Mouse (Mus musculus) thymus, adult 2 months (tissue): Measurements from ENCODE around the gene Pou1f1.

Experiments used
- CTCF ChIP-seq: fragments of 200-500 bp; IDR thresholded peaks from 2 replicates; pipeline ENCODE4 v1.5.1; 2012; ENCODE audit warnings: mild to moderate bottlenecking, control low read depth, low read length, moderate library complexity, borderline replicate concordance; ENCODE audit not compliant: control insufficient read depth, poor library complexity, insufficient read depth; ENCODE audit errors: extremely low read depth
- POLR2A ChIP-seq: fragments of 200-500 bp; IDR thresholded peaks from 2 replicates; pipeline ENCODE4 v1.6.1; 2012; ENCODE audit warnings: mild to moderate bottlenecking, low read length, control low read depth, moderate library complexity; ENCODE audit not compliant: control insufficient read depth, poor library complexity, insufficient read depth; ENCODE audit errors: extremely low read depth

- TF ChIP-seq CTCF (no peak), POLR2A (no peak)
These were observed 5.7 kb downstream of the Pou1f1 start for GRCm38 (mm10) chr16:65526004-65526403.
